Mouse (Mus musculus) CH12.LX (cell line): Measurements from ENCODE around the gene Wfdc12. TPM values are rescaled to one million over a fixed set of nuclear protein-coding genes. Genes with fewer than 3 reads are reported as not detected.

Source experiments
- DNase-seq: peaks from one replicate; pipeline ENCODE4 v3.0.0-alpha.2; 2013; ENCODE audit errors: extremely low read depth
- H3K27ac ChIP-seq: 2 replicates; pipeline ENCODE4 v1.5.1; 2012; ENCODE audit warnings: low read depth, mild to moderate bottlenecking, control low read depth, moderate library complexity; ENCODE audit not compliant: insufficient read depth
- H3K27me3 ChIP-seq: replicated peaks from 2 replicates; pipeline ENCODE3; 2012; ENCODE audit warnings: inconsistent platforms
- H3K36me3 ChIP-seq, 2 experiments: replicated peaks in 1 of 2; 2 replicates each; pipeline versions ENCODE3 to v1.6.1; 2012; ENCODE audit warnings: inconsistent platforms in 1 of 2, low read length in 1 of 2, mild to moderate bottlenecking in 1 of 2, mixed read lengths in 1 of 2, moderate library complexity in 1 of 2; ENCODE audit not compliant: control insufficient read depth in 1 of 2, insufficient read depth in 1 of 2
- H3K4me1 ChIP-seq, 2 experiments: 2 replicates each; pipeline ENCODE4 v1.6.1; 2012; ENCODE audit warnings: inconsistent platforms in 1 of 2, moderate library complexity in 1 of 2; ENCODE audit not compliant: insufficient read depth in 2 of 2, control insufficient read depth in 1 of 2
- H3K4me2 ChIP-seq: 2 replicates; pipeline ENCODE4 v1.6.1; 2012; ENCODE audit warnings: low read depth, mild to moderate bottlenecking, control low read depth; ENCODE audit not compliant: poor library complexity, insufficient read depth, severe bottlenecking
- H3K4me3 ChIP-seq, 3 experiments: fragments of 150-350 bp in 1 of 3; sonication (generic) in 1 of 3; replicated peaks in 1 of 3; 2 replicates each; pipeline versions ENCODE3 to v1.5.1; 2011 to 2012; ENCODE audit warnings: low read depth in 2 of 3, low read length in 2 of 3, mild to moderate bottlenecking in 2 of 3, moderate library complexity in 2 of 3, control low read depth in 1 of 3, improper control_type of control experiment in 1 of 3, inconsistent platforms in 1 of 3, mixed read lengths in 1 of 3; ENCODE audit not compliant: poor library complexity in 1 of 3
- H3K79me2 ChIP-seq: replicated peaks from 2 replicates; pipeline ENCODE4 v1.6.1; 2012; ENCODE audit warnings: mild to moderate bottlenecking, moderate library complexity; ENCODE audit not compliant: control insufficient read depth, poor library complexity, insufficient read depth, severe bottlenecking; ENCODE audit errors: extremely low read depth
- H3K9ac ChIP-seq: 2 replicates; pipeline ENCODE4 v1.6.1; 2012; ENCODE audit warnings: low read depth, mild to moderate bottlenecking, control low read depth, moderate library complexity; ENCODE audit not compliant: insufficient read depth
- H3K9me3 ChIP-seq: replicated peaks from 2 replicates; pipeline ENCODE3; 2012; ENCODE audit warnings: low read length, inconsistent platforms, mixed read lengths
- BHLHE40 ChIP-seq: IDR thresholded peaks from 2 replicates; pipeline ENCODE4 v1.6.1; 2011; ENCODE audit warnings: mild to moderate bottlenecking, low read depth, low read length, improper control_type of control experiment
- CHD1 ChIP-seq: IDR thresholded peaks from 2 replicates; pipeline ENCODE4 v1.6.1; 2012; ENCODE audit warnings: low read depth, low read length, improper control_type of control experiment, inconsistent platforms
- CHD2 ChIP-seq: IDR thresholded peaks from 2 replicates; pipeline ENCODE4 v1.6.1; 2011; ENCODE audit warnings: low read length, improper control_type of control experiment
- CTCF ChIP-seq, 2 experiments: IDR thresholded peaks in 1 of 2; conservative IDR thresholded peaks in 1 of 2; 2 replicates each; pipeline ENCODE4 v1.5.1; 2011 to 2012; ENCODE audit warnings: low read depth in 2 of 2, low read length in 2 of 2, improper control_type of control experiment in 1 of 2, inconsistent platforms in 1 of 2, mild to moderate bottlenecking in 1 of 2, moderate library complexity in 1 of 2
- E2F4 ChIP-seq: IDR thresholded peaks from 2 replicates; pipeline ENCODE4 v1.6.1; 2011; ENCODE audit warnings: low read depth, low read length, improper control_type of control experiment; ENCODE audit not compliant: insufficient replicate concordance
- ETS1 ChIP-seq: conservative IDR thresholded peaks from 2 replicates; pipeline ENCODE4 v1.6.1; 2012; ENCODE audit warnings: low read depth, mild to moderate bottlenecking, inconsistent platforms, low read length, improper control_type of control experiment, moderate library complexity
- GABPA ChIP-seq: IDR thresholded peaks from 2 replicates; pipeline ENCODE4 v1.6.1; 2012; ENCODE audit warnings: low read depth, low read length, improper control_type of control experiment, inconsistent platforms; ENCODE audit not compliant: insufficient replicate concordance
- IRF4 ChIP-seq: IDR thresholded peaks from 2 replicates; pipeline ENCODE4 v1.6.1; 2014; ENCODE audit warnings: low read depth, mild to moderate bottlenecking, inconsistent platforms, low read length, improper control_type of control experiment
- JUN ChIP-seq: IDR thresholded peaks from 2 replicates; pipeline ENCODE4 v1.6.1; 2011; ENCODE audit warnings: low read depth, mild to moderate bottlenecking, low read length, improper control_type of control experiment, moderate library complexity; ENCODE audit not compliant: insufficient read depth
- MAX ChIP-seq: IDR thresholded peaks from 2 replicates; pipeline ENCODE4 v1.6.1; 2011; ENCODE audit warnings: low read length, improper control_type of control experiment
- MAZ ChIP-seq: IDR thresholded peaks from 2 replicates; pipeline ENCODE4 v1.6.1; 2012; ENCODE audit warnings: low read depth, mild to moderate bottlenecking, inconsistent platforms, low read length, improper control_type of control experiment, moderate library complexity
- MXI1 ChIP-seq: IDR thresholded peaks from 2 replicates; pipeline ENCODE4 v1.6.1; 2011; ENCODE audit warnings: mild to moderate bottlenecking, low read depth, low read length, improper control_type of control experiment
- MYC ChIP-seq: IDR thresholded peaks from 2 replicates; pipeline ENCODE4 v1.6.1; 2011; ENCODE audit warnings: low read depth, mild to moderate bottlenecking, improper control_type of control experiment, low read length
- NELFE ChIP-seq: IDR thresholded peaks from 2 replicates; pipeline ENCODE4 v1.6.1; 2011; ENCODE audit warnings: low read depth, low read length, improper control_type of control experiment
- NRF1 ChIP-seq: IDR thresholded peaks from 2 replicates; pipeline ENCODE4 v1.6.1; 2014; ENCODE audit warnings: low read depth, mild to moderate bottlenecking, inconsistent platforms, low read length, improper control_type of control experiment, moderate library complexity
- PAX5 ChIP-seq: IDR thresholded peaks from 2 replicates; pipeline ENCODE4 v1.6.1; 2012; ENCODE audit warnings: low read length, inconsistent platforms, mixed read lengths
- RAD21 ChIP-seq: IDR thresholded peaks from 2 replicates; pipeline ENCODE4 v1.6.1; 2011; ENCODE audit warnings: low read depth, mild to moderate bottlenecking, low read length, improper control_type of control experiment, moderate library complexity
- RCOR1 ChIP-seq: conservative IDR thresholded peaks from 2 replicates; pipeline ENCODE4 v1.6.1; 2012; ENCODE audit warnings: low read depth, mild to moderate bottlenecking, inconsistent platforms, low read length, improper control_type of control experiment
- TBP ChIP-seq: conservative IDR thresholded peaks from 2 replicates; pipeline ENCODE4 v1.6.1; 2011; ENCODE audit warnings: low read depth, low read length, improper control_type of control experiment
- TCF12 ChIP-seq: IDR thresholded peaks from 2 replicates; pipeline ENCODE4 v1.6.1; 2014; ENCODE audit warnings: low read depth, mild to moderate bottlenecking, inconsistent platforms, low read length, improper control_type of control experiment
- USF2 ChIP-seq: conservative IDR thresholded peaks from 2 replicates; pipeline ENCODE4 v1.6.1; 2011; ENCODE audit warnings: low read depth, low read length, improper control_type of control experiment
- ZC3H11A ChIP-seq: IDR thresholded peaks from 2 replicates; pipeline ENCODE4 v1.6.1; 2012; ENCODE audit warnings: low read depth, mild to moderate bottlenecking, inconsistent platforms, low read length, improper control_type of control experiment
- ZKSCAN1 ChIP-seq: IDR thresholded peaks from 2 replicates; pipeline ENCODE4 v1.6.1; 2012; ENCODE audit warnings: low read depth, inconsistent platforms, low read length, improper control_type of control experiment, borderline replicate concordance
- ZNF384 ChIP-seq: IDR thresholded peaks from 2 replicates; pipeline ENCODE4 v1.6.1; 2012; ENCODE audit warnings: low read depth, low read length, improper control_type of control experiment, inconsistent platforms
- dilution Hi-C: fragments of 300-500 bp; cut with MboI; formaldehyde crosslinking; loops from 2 replicates; pipeline ENCODE4 v1.14.3; 2020; ENCODE audit warnings: low sequenced_read_pairs; ENCODE audit not compliant: extremely low pct_unique_long_range_greater_than_20kb, extremely low pct_ligation_motif_present
- in situ Hi-C: fragments of 300-500 bp; cut with MboI; formaldehyde crosslinking; loops from 3 replicates; pipeline ENCODE4 v1.14.3; 2019; ENCODE audit warnings: low sequenced_read_pairs, low pct_ligation_motif_present, low pct_unique_long_range_greater_than_20kb, mixed read lengths
- polyA plus RNA-seq: library from polyadenylated mRNA; unstranded; fragments of >175 nt; gene quantifications from 2 replicates; pipeline ENCODE4 v1.2.1, GENCODE M21; 2012; ENCODE audit warnings: low read depth; ENCODE audit not compliant: insufficient read length
- total RNA-seq, 2 experiments: library from RNA; depleted of rRNA; stranded (reverse); fragments of 300-350 nt in 1 of 2; fragments of >200 nt in 1 of 2; gene quantifications; 2 replicates each; pipeline ENCODE4 v1.2.3; 2012 to 2014

Wfdc12 gene
- total RNA-seq (2012; rRNA removed), result not detected in 2 replicates
- not detected in 2 replicates for total RNA-seq (2014; rRNA removed)
- not detected in 2 replicates for polyA plus RNA-seq

GRCm38 (mm10) chr2:164190576-164190975 lies at the start of gene Wfdc12:
Gene Wfdc12 (minus strand): TSS chr2:164190608.
- H3K9ac ChIP-seq, result no peak within 1 kb of the TSS
- H3K27ac ChIP-seq, result no peak within 1 kb of the TSS
- dilution Hi-C loops, result no loop called here
- TF ChIP-seq CHD2, result no peak
- peaks cover 9% of the 10 kb centered on the region for H3K9me3 ChIP-seq
- H3K27me3 ChIP-seq, result no peaks in the 10 kb centered on the region
- no peak within 1 kb of the TSS for H3K4me3 ChIP-seq
- peaks cover 11 to 18% of the 10 kb centered on the region in 2 experiments for H3K4me1 ChIP-seq
- in situ Hi-C loops, result no loop called here
- no peak for DNase-seq
- H3K79me2 ChIP-seq, result no peaks in the 10 kb centered on the region
- H3K36me3 ChIP-seq, result peaks cover 0 to under 1% of the 10 kb centered on the region in 2 experiments
- H3K4me2 ChIP-seq, result no peak within 1 kb of the TSS

GRCm38 (mm10) chr2:164238366-164238765 lies 48.0 kb upstream of the Wfdc12 start, which contains the start of gene Svs2:
Gene Svs2 (minus strand): TSS chr2:164238466.
- 0 out of 4 replicates have a peak, but pooled peaks cover 0 to 2% of the 10 kb centered on the region in 2 experiments for H3K4me1 ChIP-seq
- no peak within 1 kb of the TSS for H3K9ac ChIP-seq
- no peak for DNase-seq
- H3K4me2 ChIP-seq, result no peak within 1 kb of the TSS
- H3K9me3 ChIP-seq, result no peaks in the 10 kb centered on the region
- no peak within 1 kb of the TSS for H3K27ac ChIP-seq
- H3K4me3 ChIP-seq, result no peak within 1 kb of the TSS
- in situ Hi-C loops, result no loop called here
- H3K36me3 ChIP-seq, result no peaks in the 10 kb centered on the region
- TF ChIP-seq RCOR1 (no peak), NRF1 (no peak), RAD21 (no peak), PAX5 (no peak), ZKSCAN1 (no peak), E2F4 (no peak), MAX (no peak)
- H3K27me3 ChIP-seq, result no peaks in the 10 kb centered on the region
- dilution Hi-C loops, result no loop called here
- H3K79me2 ChIP-seq, result no peaks in the 10 kb centered on the region

- Histone ChIP-seq H3K4me1 (0 out of 4 replicates have a peak, but pooled peaks cover 0 to 2% of the 10 kb centered on the region in 2 experiments), H3K36me3 (no peaks in the 10 kb centered on the region), H3K9me3 (no peaks in the 10 kb centered on the region), H3K27ac (no peak overlapping the region), H3K4me2 (no peak overlapping the region)
- in situ Hi-C loops, result no loop called here
- DNase-seq, result no peak
- TF ChIP-seq JUN, result no peak
- no peak for TF ChIP-seq ETS1
- no peak for TF ChIP-seq MAX
- no peak for TF ChIP-seq PAX5
- no peak for TF ChIP-seq USF2
- no peak for TF ChIP-seq RAD21
- no peak for TF ChIP-seq ZNF384
- no peak for TF ChIP-seq ZC3H11A
- no peak for TF ChIP-seq MYC
- TF ChIP-seq TBP, result no peak
- TF ChIP-seq NELFE, result no peak
- no peak for TF ChIP-seq IRF4
- no peak for TF ChIP-seq MXI1
- TF ChIP-seq RCOR1, result no peak
- TF ChIP-seq CTCF (conservative IDR thresholded peaks at IDR 0.05 in 1 of 2, IDR thresholded peaks at IDR 0.05 in 1 of 2; ENCODE audit: low read depth in 2 of 2, low read length in 2 of 2), result no peak
- TF ChIP-seq CHD1, result no peak
- no peak for TF ChIP-seq TCF12
- TF ChIP-seq MAZ, result no peak
- no peak for TF ChIP-seq GABPA
- no peak for TF ChIP-seq BHLHE40
- TF ChIP-seq, all 38 proteins: peak for 0
- Histone ChIP-seq H3K4me3 (no peak overlapping the region), H3K9ac (no peak overlapping the region), H3K27me3 (no peaks in the 10 kb centered on the region), H3K79me2 (no peaks in the 10 kb centered on the region)
- dilution Hi-C loops, result no loop called here
Measured at GRCm38 (mm10) chr2:164232671-164233070, 42.3 kb upstream of the Wfdc12 start.
